Mouse (Mus musculus): ENCODE data around the gene Ncoa4. TPM values are rescaled to one million over a fixed set of nuclear protein-coding genes. Genes with fewer than 3 reads are reported as not detected.
"Not testable (repeated sequence)": the region's sequence is repeated elsewhere in the genome, so short reads cannot be mapped to it uniquely, and the experiment has no call there.

Gene Ncoa4
- polyA plus RNA-seq, 2 experiments, result 117 to 353 TPM

GRCm38 (mm10) chr14:32128409-32128808 lies 31.3 kb upstream of the Ncoa4 start:
- H3K27ac ChIP-seq, result no peak overlapping the region
- no peak overlapping the region for H3K4me3 ChIP-seq (ENCODE audit: insufficient read depth in 1 of 2, low read depth in 2 of 2, low read length in 2 of 2)
- ATAC-seq (ENCODE audit: insufficient read depth) (no peak; the same call in 1 of the 2 replicates), DNase-seq (ENCODE audit: low read depth in 3 of 3, low spot score in 3 of 3) (no peak)
- peaks cover 14 to 16% of the 10 kb centered on the region in 2 experiments for H3K4me1 ChIP-seq (replicated peaks; ENCODE audit: control insufficient read depth in 2 of 2, insufficient read depth in 2 of 2, low read length in 1 of 2)
- TF ChIP-seq CTCF (IDR thresholded peaks at IDR 0.05; ENCODE audit: low read depth), result peak; percentile 55
- TF ChIP-seq EP300 (IDR thresholded peaks at IDR 0.05; ENCODE audit: low read depth), result no peak
- H3K36me3 ChIP-seq (replicated peaks; ENCODE audit: control insufficient read depth, insufficient read depth, low read depth), result no peaks in the 10 kb centered on the region
- no peak overlapping the region for H3K4me2 ChIP-seq (ENCODE audit: low read depth)
- no peaks in the 10 kb centered on the region for H3K9me3 ChIP-seq (ENCODE audit: control insufficient read depth, low read length)
- WGBS (ENCODE audit: insufficient replicate concordance), result 35% methylated on average over 5 of the region's 5 CpGs
- no peaks in the 10 kb centered on the region for H3K27me3 ChIP-seq (ENCODE audit: control insufficient read depth, insufficient read depth, low read length)
- no peak overlapping the region for H3K9ac ChIP-seq (replicated peaks)

GRCm38 (mm10) chr14:32131836-32132235 lies 27.8 kb upstream of the Ncoa4 start:
- H3K4me1 ChIP-seq (replicated peaks; ENCODE audit: control insufficient read depth in 2 of 2, insufficient read depth in 2 of 2, low read length in 1 of 2), result peaks cover 42 to 45% of the 10 kb centered on the region in 2 experiments
- H3K27me3 ChIP-seq (ENCODE audit: control insufficient read depth, insufficient read depth, low read length), result no peaks in the 10 kb centered on the region
- peak overlapping the region; percentile 37 for H3K4me2 ChIP-seq (ENCODE audit: low read depth)
- no peaks in the 10 kb centered on the region for H3K36me3 ChIP-seq (replicated peaks; ENCODE audit: control insufficient read depth, insufficient read depth, low read depth)
- 7% methylated on average over 4 of the region's 4 CpGs for WGBS (ENCODE audit: insufficient replicate concordance)
- no peak overlapping the region; the same call in 1 of the 2 replicates for H3K9ac ChIP-seq (replicated peaks)
- DNase-seq (ENCODE audit: low read depth in 3 of 3, low spot score in 3 of 3) (peak; percentile 56 to 68 (median 58)), ATAC-seq (ENCODE audit: insufficient read depth) (peak; percentile 81)
- no peaks in the 10 kb centered on the region for H3K9me3 ChIP-seq (ENCODE audit: control insufficient read depth, low read length)
- H3K4me3 ChIP-seq (ENCODE audit: insufficient read depth in 1 of 2, low read depth in 2 of 2, low read length in 2 of 2), result no peak overlapping the region
- peak overlapping the region; percentile 63 for H3K27ac ChIP-seq
- no peak for TF ChIP-seq CTCF (IDR thresholded peaks at IDR 0.05; ENCODE audit: low read depth)
- peak; percentile 84 for TF ChIP-seq EP300 (IDR thresholded peaks at IDR 0.05; ENCODE audit: low read depth)

GRCm38 (mm10) chr14:32134293-32134692 lies 25.4 kb upstream of the Ncoa4 start:
- peak; percentile 73 for ATAC-seq (ENCODE audit: insufficient read depth)
- WGBS (ENCODE audit: insufficient replicate concordance), result 10% methylated on average over 2 of the region's 2 CpGs
- peak in 2 of 3 experiments; percentile 54 to 62 for DNase-seq (ENCODE audit: low read depth in 3 of 3, low spot score in 3 of 3)
- Histone ChIP-seq H3K27ac (peak overlapping the region; percentile 45), H3K27me3 (ENCODE audit: control insufficient read depth, insufficient read depth, low read length) (no peaks in the 10 kb centered on the region), H3K4me3 (ENCODE audit: insufficient read depth in 1 of 2, low read depth in 2 of 2, low read length in 2 of 2) (no peak overlapping the region), H3K36me3 (replicated peaks; ENCODE audit: control insufficient read depth, insufficient read depth, low read depth) (no peaks in the 10 kb centered on the region), H3K4me2 (ENCODE audit: low read depth) (peak overlapping the region; percentile 54), H3K9ac (replicated peaks) (peak overlapping the region; percentile 32; the same call in 1 of the 2 replicates), H3K9me3 (ENCODE audit: control insufficient read depth, low read length) (no peaks in the 10 kb centered on the region), H3K4me1 (replicated peaks; ENCODE audit: control insufficient read depth in 2 of 2, insufficient read depth in 2 of 2, low read length in 1 of 2) (peaks cover 42 to 45% of the 10 kb centered on the region in 2 experiments)
- peak; percentile 80 for TF ChIP-seq EP300 (IDR thresholded peaks at IDR 0.05; ENCODE audit: low read depth)
- no peak for TF ChIP-seq CTCF (IDR thresholded peaks at IDR 0.05; ENCODE audit: low read depth)

- not testable (repeated sequence) for H3K36me3 ChIP-seq (replicated peaks; ENCODE audit: control insufficient read depth, insufficient read depth, low read depth); ATAC-seq (ENCODE audit: insufficient read depth); H3K27ac ChIP-seq; H3K9me3 ChIP-seq (ENCODE audit: control insufficient read depth, low read length); H3K9ac ChIP-seq (replicated peaks); H3K27me3 ChIP-seq (ENCODE audit: control insufficient read depth, insufficient read depth, low read length); H3K4me2 ChIP-seq (ENCODE audit: low read depth); H3K4me3 ChIP-seq (ENCODE audit: insufficient read depth in 1 of 2, low read depth in 2 of 2, low read length in 2 of 2); DNase-seq (ENCODE audit: low read depth in 3 of 3, low spot score in 3 of 3)
- H3K4me1 ChIP-seq (replicated peaks; ENCODE audit: control insufficient read depth in 2 of 2, insufficient read depth in 2 of 2, low read length in 1 of 2), result peaks cover 40 to 45% of the 10 kb centered on the region in 2 experiments
- WGBS (ENCODE audit: insufficient replicate concordance), result 14% methylated on average over 3 of the region's 3 CpGs
Observed at GRCm38 (mm10) chr14:32136467-32136866, 23.2 kb upstream of the Ncoa4 start.

GRCm38 (mm10) chr14:32140359-32140965 lies 19.2 kb upstream of the Ncoa4 start:
- TF ChIP-seq EP300 (IDR thresholded peaks at IDR 0.05; ENCODE audit: low read depth), result no peak
- TF ChIP-seq CTCF (IDR thresholded peaks at IDR 0.05; ENCODE audit: low read depth), result no peak
- H3K36me3 ChIP-seq (replicated peaks; ENCODE audit: control insufficient read depth, insufficient read depth, low read depth), result no peaks in the 10 kb centered on the region
- no peaks in the 10 kb centered on the region for H3K9me3 ChIP-seq (ENCODE audit: control insufficient read depth, low read length)
- ATAC-seq (ENCODE audit: insufficient read depth), result no peak
- H3K4me2 ChIP-seq (ENCODE audit: low read depth), result no peak overlapping the region
- peaks cover 14 to 17% of the 10 kb centered on the region in 2 experiments for H3K4me1 ChIP-seq (replicated peaks; ENCODE audit: control insufficient read depth in 2 of 2, insufficient read depth in 2 of 2, low read length in 1 of 2)
- H3K4me3 ChIP-seq (ENCODE audit: insufficient read depth in 1 of 2, low read depth in 2 of 2, low read length in 2 of 2), result no peak overlapping the region
- no peaks in the 10 kb centered on the region for H3K27me3 ChIP-seq (ENCODE audit: control insufficient read depth, insufficient read depth, low read length)
- DNase-seq (ENCODE audit: low read depth in 3 of 3, low spot score in 3 of 3), result no peak
- WGBS (ENCODE audit: insufficient replicate concordance), result 46% methylated on average over 5 of the region's 5 CpGs
- H3K27ac ChIP-seq, result no peak overlapping the region
- no peak overlapping the region; the same call in 1 of the 2 replicates for H3K9ac ChIP-seq (replicated peaks)
